Mouse (Mus musculus) olfactory bulb, adult 2 months (tissue): ENCODE results near the gene Sumo1. TPM values are rescaled to one million over a fixed set of nuclear protein-coding genes. Genes with fewer than 3 reads are reported as not detected.

Source experiments
- H3K27ac ChIP-seq: fragments of 200-500 bp; 2 replicates; pipeline ENCODE4 v1.5.1; 2012; ENCODE audit warnings: low read depth, low read length; ENCODE audit not compliant: insufficient read depth
- H3K4me1 ChIP-seq: fragments of 200-500 bp; 2 replicates; pipeline ENCODE4 v1.6.1; 2012; ENCODE audit warnings: low read length; ENCODE audit not compliant: control insufficient read depth, insufficient read depth
- H3K4me3 ChIP-seq: fragments of 200-500 bp; 2 replicates; pipeline ENCODE4 v1.5.1; 2012; ENCODE audit warnings: mild to moderate bottlenecking, low read depth, low read length, moderate library complexity; ENCODE audit not compliant: insufficient read depth
- CTCF ChIP-seq: fragments of 200-500 bp; IDR thresholded peaks from 2 replicates; pipeline ENCODE4 v1.5.1; 2012; ENCODE audit warnings: low read depth, mild to moderate bottlenecking, low read length, moderate library complexity; ENCODE audit not compliant: insufficient read depth
- POLR2A ChIP-seq: fragments of 200-500 bp; IDR thresholded peaks from 2 replicates; pipeline ENCODE4 v1.6.1; 2012; ENCODE audit warnings: mild to moderate bottlenecking, low read depth, low read length, moderate library complexity; ENCODE audit not compliant: insufficient read depth
- WGBS: fragments of 180-500 bp; shearing (Covaris S2); methylation state at CpG from one replicate; pipeline ENCODE4 v1.1.7; 2018; 5-methylcytosine and 5-hydroxymethylcytosine counted together
- polyA plus RNA-seq: library from polyadenylated mRNA; stranded (reverse); fragments of >200 nt; gene quantifications from 2 replicates; pipeline ENCODE4 v1.2.4, GENCODE M21; 2012; ENCODE audit warnings: low replicate concordance; ENCODE audit not compliant: missing spikeins, insufficient read depth, insufficient read length

The Sumo1 gene
- polyA plus RNA-seq, 1 experiment, result not detected

DNA sequence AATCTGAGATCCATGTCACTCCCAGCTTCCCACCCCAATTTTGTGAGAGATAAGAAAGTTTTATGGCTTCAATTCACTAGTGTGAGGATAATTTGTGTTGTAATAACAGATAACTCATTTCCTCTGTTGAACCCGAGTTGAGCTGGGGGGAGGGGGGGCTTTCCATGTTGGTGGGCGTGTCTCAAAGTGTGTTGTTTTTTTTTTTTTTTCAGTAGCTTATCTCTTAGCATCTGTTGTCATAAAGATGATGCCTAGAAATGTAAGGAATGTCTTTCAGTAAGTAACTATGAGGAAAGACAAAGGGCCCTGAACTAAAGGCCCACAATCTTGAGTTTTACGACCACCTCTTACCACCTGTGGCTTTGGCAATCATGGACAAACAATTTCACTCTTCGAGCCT is 99.9 kb downstream of the Sumo1 start:
- H3K4me3 ChIP-seq, result no peak overlapping the region
- H3K27ac ChIP-seq, result no peak overlapping the region
- peaks cover 16% of the 10 kb centered on the region for H3K4me1 ChIP-seq

DNA sequence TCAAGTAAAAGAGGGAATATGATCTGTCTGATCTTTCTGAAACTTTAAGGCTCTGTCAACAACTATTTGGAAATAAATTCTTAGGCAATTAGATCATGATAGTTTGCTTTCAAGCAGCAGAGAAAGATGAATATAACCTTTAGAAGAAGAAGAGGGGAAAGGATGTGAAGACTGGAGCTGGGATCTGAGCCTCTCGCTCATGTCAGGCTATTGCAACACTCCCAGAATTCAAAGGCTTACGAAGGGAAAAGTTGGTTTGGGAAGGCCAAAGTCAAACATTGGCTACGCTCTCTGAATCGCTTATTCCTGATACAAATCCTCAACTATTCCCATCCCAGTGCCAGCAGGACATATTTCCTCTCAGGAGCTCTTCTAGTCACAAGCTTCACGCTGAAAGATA is 101.3 kb downstream of the Sumo1 start:
- H3K4me3 ChIP-seq, result no peak overlapping the region
- H3K4me1 ChIP-seq, result peaks cover 8% of the 10 kb centered on the region
- no peak for TF ChIP-seq POLR2A
- no peak for TF ChIP-seq CTCF
- H3K27ac ChIP-seq, result no peak overlapping the region
- 91% methylated on average over 5 of the region's 5 CpGs for WGBS

More for the DNA sequence above, 99.9 kb downstream of the Sumo1 start:
- 88% methylated on average over 4 of the region's 4 CpGs for WGBS
- TF ChIP-seq CTCF, result no peak
- no peak for TF ChIP-seq POLR2A

DNA sequence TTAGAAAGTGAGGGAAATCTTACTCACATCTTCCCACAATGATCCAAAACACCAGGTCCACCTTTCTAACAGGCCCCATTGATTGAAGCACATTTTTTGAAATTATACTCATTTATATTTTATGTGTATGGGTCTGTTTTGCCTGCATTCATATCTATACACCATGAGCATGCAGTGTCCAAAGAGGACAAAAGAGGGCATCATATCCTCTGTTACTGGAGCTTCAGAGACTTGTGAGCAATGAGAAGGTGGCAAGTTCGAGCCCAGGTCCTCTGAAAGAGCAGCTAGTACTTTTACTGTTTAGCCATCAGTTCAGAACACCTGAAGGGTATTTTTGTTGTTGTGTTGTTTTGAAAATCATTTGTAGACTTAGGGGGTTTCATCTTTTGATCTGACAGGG is 102.4 kb downstream of the Sumo1 start:
- no peak overlapping the region for H3K27ac ChIP-seq
- 95% methylated on average over 1 of the region's 1 CpGs for WGBS

DNA sequence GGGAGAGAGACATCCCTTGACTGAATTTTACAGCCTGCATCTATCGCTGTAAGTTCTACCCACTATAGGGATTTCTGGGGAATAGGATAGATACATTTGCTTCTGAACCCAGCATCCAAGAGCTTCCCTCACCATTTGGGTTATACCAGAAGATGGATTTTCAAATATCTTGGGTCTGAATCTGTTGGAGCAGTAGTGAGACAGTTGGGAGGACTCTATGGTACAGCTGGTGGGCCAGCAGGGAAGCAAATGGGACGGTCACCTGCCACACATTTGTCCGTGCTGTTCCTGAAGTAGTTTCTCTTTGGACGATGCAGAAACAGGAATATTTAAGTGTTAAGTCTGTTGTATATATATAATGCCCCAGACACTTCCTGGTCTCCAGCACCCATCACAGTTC is 103.1 kb downstream of the Sumo1 start:
- no peak overlapping the region for H3K27ac ChIP-seq

More for the DNA sequence above, 102.4 kb downstream of the Sumo1 start:
- no peak overlapping the region for H3K4me3 ChIP-seq
- 0 out of 2 replicates have a peak, but pooled peaks cover 3% of the 10 kb centered on the region for H3K4me1 ChIP-seq
- TF ChIP-seq POLR2A (no peak), CTCF (no peak)

DNA sequence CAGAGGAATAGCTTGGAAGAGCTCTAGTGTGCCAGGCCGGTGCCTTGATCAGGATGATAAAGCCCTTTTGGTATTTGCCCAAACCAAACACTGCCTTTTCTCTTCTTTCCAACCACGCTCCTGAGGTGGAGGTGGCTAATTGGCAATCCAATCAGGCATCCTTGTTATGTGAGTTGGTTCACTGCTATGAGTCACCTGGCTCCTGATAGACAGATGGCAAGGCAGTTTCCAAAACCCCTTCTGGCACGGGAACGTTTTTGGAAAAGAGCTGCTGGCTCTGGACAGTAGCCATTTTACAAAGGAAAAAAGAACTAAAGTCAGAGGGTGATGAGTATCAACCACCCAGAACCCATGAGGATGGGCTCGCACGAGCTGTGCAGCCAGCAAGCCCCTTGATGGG is 103.7 kb downstream of the Sumo1 start:
- TF ChIP-seq CTCF (no peak), POLR2A (no peak)
- 71% methylated on average over 6 of the region's 6 CpGs for WGBS
- no peak overlapping the region for H3K4me3 ChIP-seq
- H3K27ac ChIP-seq, result no peak overlapping the region
- H3K4me1 ChIP-seq, result 0 out of 2 replicates have a peak, but pooled peaks cover 3% of the 10 kb centered on the region

More for the DNA sequence above, 103.1 kb downstream of the Sumo1 start:
- Histone ChIP-seq H3K4me3 (no peak overlapping the region), H3K4me1 (0 out of 2 replicates have a peak, but pooled peaks cover 3% of the 10 kb centered on the region)
- 95% methylated on average over 4 of the region's 4 CpGs for WGBS
- TF ChIP-seq POLR2A, result no peak
- no peak for TF ChIP-seq CTCF

DNA sequence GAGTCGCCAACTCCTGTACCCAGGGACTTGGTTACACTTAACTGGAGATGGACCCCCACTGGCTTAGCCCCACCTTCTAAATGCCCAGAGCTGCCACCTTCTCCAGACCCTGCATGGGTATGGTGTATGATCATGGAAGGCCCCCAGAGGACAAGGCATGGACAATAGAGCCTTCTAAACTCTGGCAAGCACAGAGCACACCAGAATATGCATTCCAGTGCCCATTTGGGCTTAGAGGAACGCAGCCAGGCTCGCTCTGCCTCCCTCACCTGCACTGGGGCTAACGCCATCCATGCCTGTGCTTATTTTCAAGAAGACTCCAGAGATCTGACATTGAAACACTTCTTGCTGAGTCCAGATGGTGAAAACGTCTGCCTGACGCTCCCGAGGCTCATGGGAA is 104.4 kb downstream of the Sumo1 start:
- 0 out of 2 replicates have a peak, but pooled peaks cover 3% of the 10 kb centered on the region for H3K4me1 ChIP-seq
- TF ChIP-seq POLR2A (no peak), CTCF (no peak)
- H3K4me3 ChIP-seq, result no peak overlapping the region
- no peak overlapping the region for H3K27ac ChIP-seq
- 88% methylated on average over 7 of the region's 7 CpGs for WGBS

DNA sequence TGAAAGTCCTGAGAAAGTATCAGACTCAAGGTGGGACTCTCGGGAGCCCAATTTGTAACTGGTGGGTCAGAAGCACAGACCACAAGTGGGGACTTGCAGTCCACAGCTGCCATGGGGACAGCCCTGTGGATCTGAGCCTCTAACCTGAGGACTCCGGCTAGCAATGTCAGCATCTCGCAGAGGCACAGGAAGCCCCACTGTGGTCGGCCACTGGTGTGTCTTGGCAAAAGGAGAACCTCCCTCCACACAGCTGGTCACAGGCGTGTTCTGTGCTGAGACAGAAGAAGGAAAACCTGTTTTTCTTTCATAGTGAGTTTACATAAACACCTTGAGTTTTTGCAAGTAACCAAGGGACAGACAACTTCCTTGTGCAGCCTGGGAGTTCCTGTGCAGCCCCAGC is 104.8 kb downstream of the Sumo1 start:
- H3K27ac ChIP-seq, result no peak overlapping the region
- 88% methylated on average over 5 of the region's 5 CpGs for WGBS

GRCm38 (mm10) chr1:59563581-59563980 is 107.1 kb downstream of the Sumo1 start:
- Histone ChIP-seq H3K4me3 (no peak overlapping the region), H3K4me1 (0 out of 2 replicates have a peak, but pooled peaks cover 3% of the 10 kb centered on the region), H3K27ac (no peak overlapping the region)
- no peak for TF ChIP-seq POLR2A
- no peak for TF ChIP-seq CTCF
- WGBS, result 88% methylated on average over 2 of the region's 2 CpGs

More for the DNA sequence above, 104.8 kb downstream of the Sumo1 start:
- TF ChIP-seq CTCF (no peak), POLR2A (no peak)
- H3K4me1 ChIP-seq, result 0 out of 2 replicates have a peak, but pooled peaks cover 3% of the 10 kb centered on the region
- H3K4me3 ChIP-seq, result no peak overlapping the region

GRCm38 (mm10) chr1:59553708-59554107 is 116.9 kb downstream of the Sumo1 start:
- Histone ChIP-seq H3K4me3 (no peak overlapping the region), H3K4me1 (no peaks in the 10 kb centered on the region; the same call in 1 of the 2 replicates), H3K27ac (no peak overlapping the region)
- WGBS, result 73% methylated on average over 5 of the region's 5 CpGs
- TF ChIP-seq POLR2A (no peak), CTCF (no peak)

- H3K4me1 ChIP-seq, result no peaks in the 10 kb centered on the region; the same call in 1 of the 2 replicates
- H3K4me3 ChIP-seq, result no peak overlapping the region
- TF ChIP-seq CTCF, result no peak
- TF ChIP-seq POLR2A, result no peak
- H3K27ac ChIP-seq, result no peak overlapping the region
- WGBS, result 84% methylated on average over 11 of the region's 11 CpGs
Observed at GRCm38 (mm10) chr1:59550996-59551395, 119.6 kb downstream of the Sumo1 start.
